Mouse (Mus musculus): Measurements from ENCODE around the gene Hist1h2ae.

DNA sequence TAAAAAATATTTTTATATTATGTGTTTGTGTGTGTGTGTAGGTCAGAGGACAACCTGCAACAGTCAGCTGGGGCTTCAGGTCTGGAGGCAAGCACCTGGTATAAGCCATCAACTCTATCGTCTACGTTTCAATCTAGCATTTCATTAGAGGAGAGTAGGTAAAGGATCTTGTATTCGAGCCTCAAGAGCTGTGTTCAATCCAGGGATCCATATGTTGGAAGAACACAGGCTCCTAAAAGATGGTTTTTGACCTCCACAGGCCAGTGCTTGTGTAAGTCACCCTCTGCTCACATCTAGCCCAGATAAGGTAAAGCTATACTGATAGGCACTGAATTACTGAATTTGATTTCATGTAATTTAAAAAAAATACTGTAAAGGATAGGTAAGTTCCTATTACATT lies 14.1 kb downstream of the Hist1h2ae start:
- TF ChIP-seq CTCF (conservative IDR thresholded peaks at IDR 0.05; ENCODE audit: insufficient read depth, insufficient read length, low read depth, low read length) (no peak), POLR2A (IDR thresholded peaks at IDR 0.05; ENCODE audit: low read depth, low read length) (no peak)
